Mouse (Mus musculus) cortical plate, adult 2 months (tissue): ENCODE measurements around the gene Ccdc148.

Source experiments
- CTCF ChIP-seq: fragments of 200-500 bp; IDR thresholded peaks from 2 replicates; pipeline ENCODE4 v1.5.1; 2011; ENCODE audit warnings: mild to moderate bottlenecking, control low read depth, low read length; ENCODE audit not compliant: insufficient read depth; ENCODE audit errors: extremely low read depth
- POLR2A ChIP-seq: fragments of 200-500 bp; IDR thresholded peaks from 2 replicates; pipeline ENCODE4 v1.6.1; 2011; ENCODE audit warnings: mild to moderate bottlenecking, low read length, control low read depth; ENCODE audit not compliant: insufficient read depth; ENCODE audit errors: extremely low read depth

DNA sequence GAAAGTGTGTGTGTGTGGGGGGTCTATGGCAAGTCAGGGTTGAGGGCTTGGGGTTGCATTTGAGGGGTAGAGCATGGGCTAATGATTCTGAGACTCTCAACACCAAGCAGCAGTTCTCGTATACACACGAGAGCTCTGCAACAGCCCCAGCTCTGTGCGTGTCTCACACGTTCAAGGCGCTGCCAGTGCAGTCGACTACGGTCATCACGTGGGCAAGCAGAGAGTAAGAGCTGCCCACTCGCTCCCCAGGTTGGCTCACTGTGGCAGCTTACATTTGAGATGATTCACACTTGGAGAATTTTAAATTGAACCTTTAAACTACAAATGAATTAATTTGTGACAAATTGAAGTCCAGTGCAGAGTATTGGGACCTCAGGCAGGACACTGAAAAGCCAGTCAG is 44.6 kb upstream of the Ccdc148 start:
- TF ChIP-seq CTCF, result no peak
- no peak for TF ChIP-seq POLR2A
